Mouse (Mus musculus) G1E (cell line): ENCODE data around the gene Erc2.

Experiments
- CTCF ChIP-seq: IDR thresholded peaks from 2 replicates; pipeline ENCODE4 v1.5.1; 2012; ENCODE audit warnings: low read depth, low read length, inconsistent platforms, mixed read lengths
- GATA1 ChIP-seq: IDR thresholded peaks from 2 replicates; pipeline ENCODE4 v1.6.1; 2012; ENCODE audit warnings: borderline replicate concordance, low read length, inconsistent platforms, mixed read lengths
- GATA2 ChIP-seq: IDR thresholded peaks from 2 replicates; pipeline ENCODE4 v1.6.1; 2012; ENCODE audit warnings: low read depth, low read length, inconsistent platforms, borderline replicate concordance
- POLR2AphosphoS5 ChIP-seq: IDR thresholded peaks from 2 replicates; pipeline ENCODE4 v1.6.1; 2012; ENCODE audit warnings: low read depth, low read length, inconsistent platforms; ENCODE audit not compliant: insufficient replicate concordance
- TAL1 ChIP-seq: conservative IDR thresholded peaks from 2 replicates; pipeline ENCODE4 v1.6.1; 2012; ENCODE audit warnings: low read depth, low read length, inconsistent platforms, mixed read lengths

GRCm38 (mm10) chr14:28398915-28399314 is 776.7 kb downstream of the Erc2 start:
- TF ChIP-seq CTCF: no peak
- no peak for TF ChIP-seq GATA1
- TF ChIP-seq POLR2AphosphoS5: no peak
- no peak for TF ChIP-seq TAL1
- TF ChIP-seq GATA2: no peak
